Mouse (Mus musculus): Measurements from ENCODE around the gene Prrc2a. TPM values are rescaled to one million over a fixed set of nuclear protein-coding genes. Genes with fewer than 3 reads are reported as not detected.

The Prrc2a gene
- polyA plus RNA-seq, 1 experiment from 2014 or later, result 300 TPM

DNA sequence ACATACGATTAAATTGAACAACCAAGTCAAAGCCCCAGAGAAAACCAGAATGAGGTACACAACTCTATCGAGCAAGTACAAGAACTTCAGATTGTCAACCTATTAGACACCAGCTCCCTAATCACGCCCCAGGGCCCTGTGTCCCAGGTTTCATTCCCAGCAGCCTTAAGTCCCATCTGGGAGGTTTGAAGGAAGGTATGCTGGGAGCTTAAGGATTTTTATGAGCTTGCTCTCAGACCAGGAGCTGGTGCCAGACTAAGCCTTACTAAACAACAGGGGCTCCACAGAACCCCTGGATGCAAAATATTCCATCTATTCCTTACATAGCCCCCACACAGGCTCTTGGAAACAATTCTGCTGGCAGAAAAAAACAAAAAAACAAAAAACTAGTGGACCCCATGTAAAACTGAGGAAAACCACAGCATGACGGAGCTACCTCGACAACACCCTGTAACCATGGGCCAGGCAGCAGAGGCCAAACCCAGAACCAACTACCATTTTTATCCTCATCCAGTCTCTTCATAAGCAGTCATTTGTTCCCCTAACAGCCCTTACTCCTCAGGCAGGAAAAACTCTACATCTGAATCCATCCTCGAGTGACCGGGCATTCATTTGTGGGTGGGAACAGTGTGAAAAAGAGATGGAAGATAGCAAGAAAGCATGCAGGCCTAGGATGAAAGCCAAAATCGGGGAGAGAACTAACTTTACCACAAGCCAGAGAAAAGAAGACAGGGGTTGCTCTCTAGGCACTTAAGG, 1.2 kb downstream of the Prrc2a start:
- H3K27me3 ChIP-seq, result no peaks in the 10 kb centered on the region
- CTCF ChIA-PET, result interaction anchor here (0.8 to 2.4 kb wide), 6 partner anchors 12 to 83 kb away, joined by 3 to 8 read pairs (median 5); partner anchors contain the start of gene D17H6S53E
- POLR2A ChIA-PET, result interaction anchor here (0.6 to 2.2 kb wide), 10 partner anchors 8 to 752 kb away, joined by 3 to 7 read pairs (median 5); no protein-coding TSS in a partner anchor

DNA sequence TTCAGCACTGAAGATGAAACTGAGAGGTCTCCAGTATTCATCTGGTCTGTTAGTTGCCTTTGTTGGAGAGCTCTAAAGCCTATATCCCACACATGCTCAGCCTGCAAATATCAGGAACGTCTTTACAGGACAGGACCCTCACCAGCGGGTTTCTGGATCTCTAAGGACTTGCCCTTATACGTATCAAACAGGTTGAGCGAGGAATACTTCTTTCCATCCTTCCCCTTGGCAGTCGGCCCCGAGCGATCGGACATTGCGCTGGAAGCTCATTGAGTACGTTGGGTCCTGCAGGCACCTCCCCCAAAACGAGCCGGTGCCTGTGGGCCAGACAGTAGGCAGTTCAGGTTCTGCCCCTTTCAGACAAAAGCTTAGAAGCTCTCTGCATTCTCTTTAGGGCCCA, 2.0 kb downstream of the Prrc2a start:
- in situ Hi-C loops (cut with MboI; ENCODE audit: low pct_unique_long_range_greater_than_20kb), result no loop called here
- ATAC-seq (no peak), DNase-seq (ENCODE audit: low read depth, low spot score) (no peak)
- POLR2A ChIA-PET, result interaction anchor here (0.6 to 2.2 kb wide), 8 partner anchors 9 to 81 kb away, joined by 3 to 7 read pairs (median 4); no protein-coding TSS in a partner anchor
- no peaks in the 10 kb centered on the region for H3K27me3 ChIP-seq
- CTCF ChIA-PET, result interaction anchor here (0.9 to 2.4 kb wide), 6 partner anchors 10 to 84 kb away, joined by 3 to 8 read pairs (median 5); partner anchors contain the start of gene D17H6S53E
- TF ChIP-seq CTCF (IDR thresholded peaks at IDR 0.05), result no peak

More for the DNA sequence above, 1.2 kb downstream of the Prrc2a start:
- in situ Hi-C loops (cut with MboI; ENCODE audit: low pct_unique_long_range_greater_than_20kb), result no loop called here
- no peak for ATAC-seq
- DNase-seq (ENCODE audit: low read depth, low spot score), result no peak
- TF ChIP-seq CTCF (IDR thresholded peaks at IDR 0.05), result no peak

DNA sequence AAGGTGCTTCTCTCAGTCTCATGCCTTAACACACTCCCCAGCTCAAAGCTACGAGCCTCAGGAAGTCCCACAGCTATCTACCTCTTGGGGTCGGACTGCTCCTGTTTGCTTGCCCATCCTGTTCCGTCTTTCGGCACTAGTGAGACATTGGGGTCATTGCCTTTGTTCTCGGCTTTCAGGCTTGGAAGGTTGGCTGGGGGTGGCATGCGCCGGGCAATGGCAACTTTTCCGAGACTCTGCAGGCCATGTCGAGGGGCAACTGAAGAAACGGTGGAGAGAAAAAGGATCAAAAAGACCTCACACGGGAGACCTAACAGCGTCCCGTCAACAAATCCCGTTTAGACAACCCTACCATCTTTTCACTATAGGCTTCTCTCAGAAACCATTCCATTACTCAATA, 2.6 kb downstream of the Prrc2a start:
- in situ Hi-C loops (cut with MboI; ENCODE audit: low pct_unique_long_range_greater_than_20kb), result no loop called here
- no peak for ATAC-seq
- CTCF ChIA-PET, result interaction anchor here (1.4 to 2.4 kb wide), 4 partner anchors 9 to 36 kb away, joined by 4 to 8 read pairs (median 5); partner anchors contain the start of gene D17H6S53E
- H3K27me3 ChIP-seq, result no peaks in the 10 kb centered on the region
- no peak for DNase-seq (ENCODE audit: low read depth, low spot score)
- no peak for TF ChIP-seq CTCF (IDR thresholded peaks at IDR 0.05)
- POLR2A ChIA-PET, result interaction anchor here (0.6 to 2.2 kb wide), 5 partner anchors 10 to 81 kb away, joined by 3 to 5 read pairs (median 5); no protein-coding TSS in a partner anchor

DNA sequence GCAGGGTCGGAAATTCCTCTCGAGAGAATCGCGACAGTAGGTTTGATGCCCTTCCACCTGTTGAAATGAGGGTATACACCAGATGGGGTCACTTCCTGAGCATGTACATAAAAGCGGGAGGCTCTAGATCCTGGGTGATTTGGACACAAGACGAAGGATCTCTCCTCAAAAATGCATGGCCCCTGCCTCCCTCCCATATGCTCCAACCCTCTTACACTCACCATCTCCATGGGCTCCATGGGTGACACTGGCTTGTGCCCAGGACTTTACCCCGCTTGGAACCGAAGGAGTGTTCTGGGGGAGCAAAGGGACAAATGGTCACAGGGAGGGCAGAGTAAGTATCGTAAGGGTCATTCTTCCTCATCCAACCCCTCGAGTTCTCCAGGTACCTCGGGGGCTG, 3.3 kb downstream of the Prrc2a start:
- no peak for TF ChIP-seq CTCF (IDR thresholded peaks at IDR 0.05)
- DNase-seq (ENCODE audit: low read depth, low spot score), result no peak
- in situ Hi-C loops (cut with MboI; ENCODE audit: low pct_unique_long_range_greater_than_20kb), result no loop called here
- ChIA-PET POLR2A (interaction anchor here (1.4 kb wide), 1 partner anchor 82 kb away, joined by 3 read pairs; no protein-coding TSS in a partner anchor), CTCF (interaction anchor here (1.4 to 2.4 kb wide), 2 partner anchors 9 to 35 kb away, joined by 4 to 6 read pairs; partner anchors contain the start of gene D17H6S53E)
- no peak for ATAC-seq
- H3K27me3 ChIP-seq, result no peaks in the 10 kb centered on the region

DNA sequence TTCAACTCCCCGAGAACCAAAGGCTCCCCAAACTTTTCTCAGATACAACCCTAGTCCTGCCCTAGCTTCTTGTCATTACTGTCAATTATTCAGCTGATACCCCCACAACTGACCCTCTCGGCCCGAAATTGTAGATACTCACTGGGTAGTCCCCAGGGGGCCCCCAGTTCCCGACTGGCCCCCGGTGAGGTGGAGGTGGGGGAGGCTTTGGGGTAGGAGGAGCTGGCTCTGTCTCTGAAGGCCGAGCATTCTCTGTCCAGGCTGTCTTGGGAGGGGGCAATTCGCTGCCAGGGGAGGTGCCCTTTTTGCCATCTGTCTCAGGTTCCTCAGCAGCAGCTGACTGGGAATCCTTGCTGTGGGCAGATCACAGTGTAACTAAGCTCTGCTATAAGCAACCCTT, 5.1 kb downstream of the Prrc2a start:
- no peak for DNase-seq (ENCODE audit: low read depth, low spot score)
- ChIA-PET CTCF (interaction anchor here (0.9 to 1.1 kb wide), 2 partner anchors 13 to 73 kb away, joined by 3 read pairs; no protein-coding TSS in a partner anchor), POLR2A (interaction anchor here (1.9 kb wide), 1 partner anchor 13 kb away, joined by 11 read pairs; no protein-coding TSS in a partner anchor)
- in situ Hi-C loops (cut with MboI; ENCODE audit: low pct_unique_long_range_greater_than_20kb), result no loop called here
- ATAC-seq, result no peak
- TF ChIP-seq CTCF (IDR thresholded peaks at IDR 0.05), result no peak
- H3K27me3 ChIP-seq, result no peaks in the 10 kb centered on the region

DNA sequence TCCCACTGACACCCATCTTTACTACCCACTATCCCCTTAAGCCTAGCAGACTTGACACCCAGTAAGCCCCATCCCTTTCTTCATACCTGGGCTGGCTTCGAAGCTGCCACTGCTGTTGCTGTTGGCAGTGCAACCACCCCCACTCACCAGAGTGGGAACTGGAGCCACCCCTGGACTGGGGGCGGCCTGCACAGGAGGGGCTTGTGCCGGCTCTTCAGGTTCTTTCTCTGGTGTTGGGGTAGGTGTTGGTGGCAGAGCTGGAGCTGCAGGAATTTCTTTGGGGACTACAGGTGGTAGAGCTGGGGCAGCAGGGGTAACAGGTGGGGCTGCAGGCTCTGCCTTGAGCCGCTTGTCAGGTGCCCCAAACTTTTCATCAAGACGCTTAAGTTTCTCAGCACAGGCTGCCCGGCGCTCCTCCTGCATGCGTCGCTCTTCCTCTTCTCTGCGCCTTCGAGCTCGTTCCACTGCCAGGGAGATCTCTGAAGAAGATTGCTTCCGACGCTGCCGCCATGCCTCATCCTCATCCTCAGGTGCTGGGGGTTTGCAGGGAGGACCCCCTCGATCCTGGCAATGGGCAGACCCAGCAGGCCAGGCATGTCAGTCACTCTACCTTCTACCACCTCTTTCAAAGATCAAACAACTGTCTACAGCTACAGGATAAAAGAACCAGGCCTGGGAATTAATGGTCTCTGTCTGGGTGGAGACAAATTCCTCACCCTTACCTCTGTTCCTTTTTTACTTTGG, 5.7 kb downstream of the Prrc2a start:
- no peak for TF ChIP-seq CTCF (IDR thresholded peaks at IDR 0.05)
- DNase-seq (ENCODE audit: low read depth, low spot score) (no peak), ATAC-seq (no peak)
- in situ Hi-C loops (cut with MboI; ENCODE audit: low pct_unique_long_range_greater_than_20kb), result no loop called here
- no peaks in the 10 kb centered on the region for H3K27me3 ChIP-seq
- POLR2A ChIA-PET, result interaction anchor here (1.9 kb wide), 1 partner anchor 12 kb away, joined by 11 read pairs; no protein-coding TSS in a partner anchor
- CTCF ChIA-PET, result interaction anchor here (1.1 kb wide), 1 partner anchor 12 kb away, joined by 3 read pairs; no protein-coding TSS in a partner anchor

DNA sequence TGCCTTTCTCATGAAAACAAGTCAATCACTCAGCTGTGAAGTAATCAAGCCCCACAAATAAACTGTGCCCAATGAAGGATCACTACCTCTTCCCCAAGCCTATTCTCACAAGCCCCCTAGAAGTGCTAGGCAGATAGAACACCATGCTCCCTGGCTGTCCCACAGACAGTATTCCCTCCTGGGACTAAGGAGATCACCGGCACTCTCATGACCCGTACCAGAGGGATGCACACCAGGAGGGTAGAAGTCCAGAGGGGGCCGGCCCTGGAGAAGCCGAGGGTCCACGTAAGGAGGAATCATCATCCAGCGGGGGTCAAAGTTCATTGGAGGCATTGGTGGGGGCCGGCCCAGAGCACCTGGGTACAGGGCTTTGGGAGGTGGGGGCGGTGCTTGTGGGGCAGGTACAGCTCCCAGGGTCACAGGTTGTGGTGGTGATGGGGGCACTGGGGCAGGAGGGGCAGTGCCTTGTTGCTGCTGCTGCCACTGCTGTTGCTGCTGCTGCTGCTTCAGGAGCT, 7.0 kb downstream of the Prrc2a start:
- ATAC-seq (no peak), DNase-seq (ENCODE audit: low read depth, low spot score) (no peak)
- ChIA-PET CTCF (no interaction called here), POLR2A (interaction anchor here (1.8 kb wide), 1 partner anchor 10 kb away, joined by 5 read pairs; no protein-coding TSS in a partner anchor)
- no peaks in the 10 kb centered on the region for H3K27me3 ChIP-seq
- in situ Hi-C loops (cut with MboI; ENCODE audit: low pct_unique_long_range_greater_than_20kb), result no loop called here
- no peak for TF ChIP-seq CTCF (IDR thresholded peaks at IDR 0.05)

DNA sequence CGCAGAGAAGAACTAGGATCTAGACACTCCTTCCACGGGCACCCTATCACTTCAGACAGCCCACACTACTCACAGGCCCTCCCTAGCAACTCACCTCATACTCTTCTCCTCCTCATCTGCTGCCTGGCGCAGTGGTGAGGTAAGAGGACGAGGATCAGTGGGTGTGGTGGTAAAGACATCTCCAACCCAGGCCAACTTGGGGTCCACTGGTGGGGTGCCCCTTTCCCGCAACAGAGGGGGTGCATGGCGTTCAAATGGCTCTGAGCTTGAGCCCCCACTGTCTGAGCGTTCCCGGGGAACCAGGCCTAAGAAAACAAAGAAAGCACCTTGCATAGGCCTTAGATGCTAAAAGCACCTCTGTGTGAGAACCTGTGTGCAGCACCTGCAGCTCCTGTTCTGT, 7.4 kb downstream of the Prrc2a start:
- in situ Hi-C loops (cut with MboI; ENCODE audit: low pct_unique_long_range_greater_than_20kb), result no loop called here
- ATAC-seq (no peak), DNase-seq (ENCODE audit: low read depth, low spot score) (no peak)
- CTCF ChIA-PET, result interaction anchor here (1.7 kb wide), 1 partner anchor 15 kb away, joined by 6 read pairs; no protein-coding TSS in a partner anchor
- no peak for TF ChIP-seq CTCF (IDR thresholded peaks at IDR 0.05)
- POLR2A ChIA-PET, result interaction anchor here (1.8 kb wide), 1 partner anchor 9 kb away, joined by 5 read pairs; no protein-coding TSS in a partner anchor
- no peaks in the 10 kb centered on the region for H3K27me3 ChIP-seq

DNA sequence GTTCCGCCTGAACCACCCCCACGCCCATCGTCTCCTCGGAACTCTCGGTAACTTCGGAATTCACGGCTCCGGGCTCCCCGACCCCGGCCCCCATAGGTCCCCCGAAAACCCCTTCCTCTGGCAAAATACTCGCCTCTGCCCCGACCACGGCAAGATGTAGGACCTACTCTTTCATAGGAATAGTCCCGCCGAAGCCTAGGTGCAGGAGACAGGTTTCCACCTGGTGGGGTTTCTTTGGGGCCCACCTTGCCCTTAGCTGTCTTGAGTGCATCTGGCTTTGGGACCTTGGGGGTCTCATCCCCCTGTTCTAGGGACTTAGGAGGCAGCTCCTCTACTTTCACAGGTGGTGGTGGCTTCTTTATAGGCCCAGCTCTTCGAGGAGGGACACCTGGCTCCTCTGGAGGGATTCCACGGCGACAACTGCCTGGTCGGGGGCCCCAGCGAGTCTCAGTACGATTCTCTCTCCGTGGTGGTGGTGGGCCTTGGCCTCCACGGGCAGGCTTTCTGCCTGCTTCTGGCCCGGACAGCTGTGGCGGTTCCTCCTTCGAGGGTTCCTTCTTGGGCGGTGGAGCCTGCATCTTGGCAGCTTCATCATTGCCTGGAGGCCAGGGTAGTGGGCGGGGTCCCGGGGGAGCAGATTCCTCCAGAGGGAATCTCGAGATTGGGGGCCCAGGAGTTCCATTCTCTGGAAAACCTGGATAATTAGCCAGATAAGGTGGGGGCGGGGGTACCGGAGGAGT, 8.1 kb downstream of the Prrc2a start:
- no peak for TF ChIP-seq CTCF (IDR thresholded peaks at IDR 0.05)
- in situ Hi-C loops (cut with MboI; ENCODE audit: low pct_unique_long_range_greater_than_20kb), result no loop called here
- DNase-seq (ENCODE audit: low read depth, low spot score) (no peak), ATAC-seq (no peak)
- H3K27me3 ChIP-seq, result no peaks in the 10 kb centered on the region
- CTCF ChIA-PET, result interaction anchor here (1.3 to 1.7 kb wide), 2 partner anchors 15 to 20 kb away, joined by 3 to 6 read pairs; no protein-coding TSS in a partner anchor
- POLR2A ChIA-PET, result interaction anchor here (1.8 kb wide), 2 partner anchors 7 to 9 kb away, joined by 5 to 6 read pairs; no protein-coding TSS in a partner anchor
